Mouse (Mus musculus) midbrain, embryonic 11.5 days (tissue): ENCODE measurements around the gene Slc12a5. TPM values are rescaled to one million over a fixed set of nuclear protein-coding genes. Genes with fewer than 3 reads are reported as not detected.

ENCODE experiments used
- ATAC-seq: fragments of 200-750 bp; cut with Nextera tagmentation; 2 replicates; pipeline ENCODE4 v1.8.0; 2017; ENCODE audit warnings: moderate TSS enrichment, moderate library complexity; ENCODE audit not compliant: low FRiP score
- DNase-seq: peaks from one replicate; pipeline ENCODE4 v3.0.0; 2015; ENCODE audit warnings: low spot score; ENCODE audit errors: missing footprints
- H3K27ac ChIP-seq: fragments of 300-500 bp; sonication (generic); 2 replicates; pipeline ENCODE4 v1.5.1; 2014; ENCODE audit warnings: low read depth, low read length
- H3K27me3 ChIP-seq: fragments of 300-500 bp; sonication (generic); 2 replicates; pipeline ENCODE4 v1.6.1; 2014; ENCODE audit warnings: mild to moderate bottlenecking, low read length, moderate library complexity, mixed read lengths; ENCODE audit not compliant: control insufficient read depth, insufficient read depth
- H3K36me3 ChIP-seq: fragments of 300-500 bp; sonication (generic); 2 replicates; pipeline ENCODE4 v1.6.1; 2014; ENCODE audit warnings: mild to moderate bottlenecking, low read length, moderate library complexity, mixed read lengths; ENCODE audit not compliant: control insufficient read depth, insufficient read depth
- H3K4me1 ChIP-seq: fragments of 300-500 bp; sonication (generic); 2 replicates; pipeline ENCODE4 v1.6.1; 2014; ENCODE audit warnings: low read length; ENCODE audit not compliant: control insufficient read depth, insufficient read depth
- H3K4me2 ChIP-seq: fragments of 300-500 bp; sonication (generic); 2 replicates; pipeline ENCODE4 v1.6.1; 2014; ENCODE audit warnings: mild to moderate bottlenecking, moderate library complexity
- H3K4me3 ChIP-seq: fragments of 300-500 bp; sonication (generic); 2 replicates; pipeline ENCODE4 v1.5.1; 2014; ENCODE audit warnings: low read depth, low read length
- H3K9ac ChIP-seq: fragments of 300-500 bp; sonication (generic); 2 replicates; pipeline ENCODE4 v1.6.1; 2014; ENCODE audit warnings: low read length
- H3K9me3 ChIP-seq: fragments of 300-500 bp; sonication (generic); 2 replicates; pipeline ENCODE4 v1.6.1; 2016; ENCODE audit warnings: low read length; ENCODE audit not compliant: control insufficient read depth
- WGBS: fragments of 180-500 bp; shearing (Covaris S2); extraction: QIAGEN DNeasy Blood & Tissue Kit; methylation state at CpG from one replicate; pipeline ENCODE4 v1.1.7; 2014; 5-methylcytosine and 5-hydroxymethylcytosine counted together
- polyA plus RNA-seq: library from polyadenylated mRNA; unstranded; fragments of >200 nt; fragmentation: Nextera tagmentation; extraction: Ambion mirVana; gene quantifications from 2 replicates; pipeline ENCODE4 v1.2.1, GENCODE M21; 2014

Gene Slc12a5
- polyA plus RNA-seq, 1 experiment from 2014 or later, result 3.0 TPM

DNA sequence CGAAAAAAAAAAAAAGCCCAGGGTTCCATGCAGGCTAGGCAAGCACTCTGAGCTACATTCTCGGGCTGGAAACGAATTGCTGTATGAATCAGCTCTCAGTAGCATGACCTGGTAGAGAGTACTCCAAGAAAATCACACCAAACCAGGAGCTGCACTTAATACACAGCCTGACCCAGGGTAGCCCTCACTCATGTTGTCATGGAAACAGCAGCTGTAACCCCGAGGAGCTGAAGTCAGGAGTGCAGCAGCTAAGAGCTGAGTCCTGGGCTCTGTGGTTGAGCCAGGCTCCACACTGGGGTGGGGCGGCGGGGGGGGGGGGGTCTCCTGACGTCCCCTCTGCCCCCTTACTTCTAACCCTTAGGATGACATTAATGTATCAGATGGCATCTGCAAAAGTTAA, 38.6 kb upstream of the Slc12a5 start:
- Histone ChIP-seq H3K4me1 (peaks cover 5% of the 10 kb centered on the region), H3K9me3 (no peaks in the 10 kb centered on the region), H3K4me3 (no peak overlapping the region), H3K27me3 (no peaks in the 10 kb centered on the region), H3K27ac (no peak overlapping the region), H3K9ac (no peak overlapping the region; the same call in 1 of the 2 replicates), H3K36me3 (peaks cover 4% of the 10 kb centered on the region; the same call in 1 of the 2 replicates), H3K4me2 (no peak overlapping the region)
- WGBS, result 65% methylated on average over 7 of the region's 7 CpGs
- ATAC-seq (0 out of 2 replicates have a peak, but pooled peaks have one; percentile 55), DNase-seq (no peak)

DNA sequence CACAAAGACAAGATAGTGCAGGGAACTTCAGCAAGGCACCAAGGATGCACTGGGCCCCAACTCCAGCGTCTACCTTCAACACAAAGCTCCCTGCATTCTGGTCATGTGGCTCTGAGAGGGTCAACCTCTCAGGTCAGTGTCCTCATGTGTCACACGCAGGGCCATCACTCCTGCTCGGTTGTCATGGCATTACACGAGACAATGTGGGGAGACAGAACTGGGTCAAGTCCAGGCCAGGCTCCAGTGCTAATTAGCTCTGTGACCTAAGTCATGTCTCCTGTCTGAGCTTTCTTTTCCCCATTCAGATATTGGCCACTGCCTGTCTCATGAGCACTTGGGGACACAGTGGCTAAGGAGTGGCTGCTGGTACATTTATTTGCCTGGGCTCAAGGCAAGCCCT, 37.3 kb upstream of the Slc12a5 start:
- Histone ChIP-seq H3K4me2 (no peak overlapping the region), H3K4me3 (no peak overlapping the region), H3K27me3 (no peaks in the 10 kb centered on the region), H3K36me3 (peaks cover 4% of the 10 kb centered on the region; the same call in 1 of the 2 replicates), H3K9me3 (no peaks in the 10 kb centered on the region), H3K4me1 (peaks cover 5% of the 10 kb centered on the region), H3K27ac (no peak overlapping the region), H3K9ac (no peak overlapping the region)
- WGBS, result 65% methylated on average over 4 of the region's 4 CpGs
- ATAC-seq, result no peak
- no peak for DNase-seq

DNA sequence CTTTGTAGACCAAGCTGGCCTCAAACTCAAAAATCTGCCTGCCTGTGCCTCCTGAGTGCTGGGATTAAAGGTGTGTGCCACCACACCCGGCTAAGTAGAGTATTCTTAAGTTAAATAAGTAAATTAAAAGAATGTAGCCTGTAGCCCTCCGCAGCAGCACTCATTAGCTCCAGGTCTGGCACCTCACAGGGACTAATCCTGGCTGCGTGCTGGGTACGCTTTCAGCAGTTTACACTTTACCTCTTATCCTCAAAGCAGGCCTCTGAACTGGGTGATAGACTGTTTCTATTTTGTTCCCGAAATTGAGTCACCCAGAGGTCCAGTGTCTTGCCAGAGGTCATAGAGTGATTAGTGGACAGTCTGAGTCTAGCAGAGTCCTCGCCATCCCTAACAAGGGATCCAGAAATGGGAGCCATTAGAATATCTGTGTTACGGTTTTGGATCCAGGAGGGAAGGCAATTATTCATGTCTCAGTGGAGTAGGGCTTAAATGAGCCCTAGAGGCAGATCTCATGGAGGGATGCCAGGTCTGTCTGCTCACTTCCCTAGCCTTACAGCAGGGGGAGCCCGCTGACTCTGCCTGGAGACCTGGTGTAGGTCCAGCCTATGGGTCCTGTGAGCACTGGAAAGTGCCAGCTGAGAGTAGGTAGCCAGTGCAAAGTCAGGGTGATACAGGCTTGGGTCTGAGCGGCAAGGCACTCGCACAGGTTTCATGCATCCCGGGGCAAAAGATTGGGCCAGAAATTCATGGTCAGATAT, 36.3 kb upstream of the Slc12a5 start:
- Histone ChIP-seq H3K27ac (no peak overlapping the region), H3K9ac (no peak overlapping the region), H3K4me3 (no peak overlapping the region), H3K36me3 (peaks cover 4% of the 10 kb centered on the region; the same call in 1 of the 2 replicates), H3K27me3 (no peaks in the 10 kb centered on the region), H3K4me2 (no peak overlapping the region), H3K4me1 (peaks cover 5% of the 10 kb centered on the region), H3K9me3 (no peaks in the 10 kb centered on the region)
- peak; percentile 68 for ATAC-seq
- peak; percentile 93 for DNase-seq
- 39% methylated on average over 11 of the region's 11 CpGs for WGBS

DNA sequence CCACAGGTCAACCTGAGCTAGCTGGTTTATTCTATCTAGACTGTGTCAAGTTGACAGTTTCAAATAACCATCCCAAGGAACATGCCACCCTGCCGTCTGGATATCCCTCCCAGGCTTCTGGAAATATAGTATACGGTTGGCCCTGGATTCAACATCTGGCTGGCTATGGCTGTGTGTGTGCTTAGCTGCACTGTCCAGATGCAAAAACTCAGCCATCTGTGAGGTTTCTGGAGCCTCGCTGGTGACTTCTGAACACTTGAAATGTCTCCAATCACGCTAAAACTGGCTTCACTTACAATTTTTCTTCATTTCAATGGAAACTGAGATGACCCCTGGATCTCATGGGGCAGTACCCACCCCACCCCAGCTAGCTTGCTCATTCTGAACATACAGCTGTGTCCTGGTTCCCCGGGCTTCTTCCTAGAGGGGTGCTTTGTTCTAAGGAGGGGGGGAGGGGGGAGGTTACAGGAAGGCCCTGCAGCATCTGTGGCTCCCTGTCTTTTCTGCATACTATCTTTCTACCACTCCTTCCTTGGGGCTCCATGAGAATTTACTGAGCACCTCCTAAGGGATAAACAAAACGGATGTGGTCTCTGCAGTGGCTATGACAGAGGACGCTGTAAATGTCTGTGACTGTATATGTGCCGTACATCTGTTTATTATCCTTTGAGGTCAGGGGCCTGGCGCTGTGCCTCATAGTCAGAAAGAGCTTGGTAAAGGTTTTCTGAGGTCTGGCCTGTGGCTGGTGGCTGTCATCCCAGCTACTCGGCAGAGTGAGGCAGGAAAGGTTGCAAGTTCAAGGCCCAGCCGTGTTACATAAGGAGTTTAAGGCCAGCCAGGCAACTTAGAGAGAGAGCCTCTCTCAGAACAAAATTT, 29.7 kb upstream of the Slc12a5 start:
- Histone ChIP-seq H3K4me2 (no peak overlapping the region), H3K9me3 (no peaks in the 10 kb centered on the region), H3K36me3 (no peaks in the 10 kb centered on the region), H3K27me3 (no peaks in the 10 kb centered on the region; the same call in 1 of the 2 replicates), H3K27ac (no peak overlapping the region), H3K4me1 (no peaks in the 10 kb centered on the region), H3K9ac (no peak overlapping the region), H3K4me3 (no peak overlapping the region)
- DNase-seq, result no peak
- no peak for ATAC-seq
- WGBS, result 66% methylated on average over 11 of the region's 11 CpGs

DNA sequence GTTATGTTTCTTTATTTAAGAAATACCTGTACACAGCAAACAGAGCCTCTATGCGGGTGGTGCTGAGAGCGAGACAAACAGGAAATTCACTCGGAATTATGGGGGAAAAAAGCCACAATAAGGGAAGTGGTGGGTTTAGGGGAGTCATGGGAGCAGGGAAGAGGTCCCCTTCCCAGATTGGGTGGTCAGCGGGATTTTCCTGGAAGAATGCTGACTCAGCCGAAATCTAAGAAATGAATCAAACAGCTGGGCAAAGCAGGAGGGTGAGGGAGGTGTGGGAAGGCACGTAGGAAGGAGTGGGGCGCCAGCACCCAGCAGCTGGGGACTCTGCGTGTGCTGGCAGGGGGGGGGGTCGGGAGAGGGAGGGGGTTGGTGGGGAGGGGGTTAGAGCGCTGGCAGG, 27.1 kb upstream of the Slc12a5 start:
- no peaks in the 10 kb centered on the region for H3K36me3 ChIP-seq
- H3K4me2 ChIP-seq, result no peak overlapping the region
- peaks cover 3% of the 10 kb centered on the region; the same call in 1 of the 2 replicates for H3K4me1 ChIP-seq
- no peak for ATAC-seq
- no peak for DNase-seq
- no peaks in the 10 kb centered on the region for H3K9me3 ChIP-seq
- H3K27ac ChIP-seq, result no peak overlapping the region
- peaks cover 9% of the 10 kb centered on the region for H3K27me3 ChIP-seq
- 55% methylated on average over 9 of the region's 10 CpGs for WGBS
- H3K4me3 ChIP-seq, result no peak overlapping the region
- H3K9ac ChIP-seq, result no peak overlapping the region

DNA sequence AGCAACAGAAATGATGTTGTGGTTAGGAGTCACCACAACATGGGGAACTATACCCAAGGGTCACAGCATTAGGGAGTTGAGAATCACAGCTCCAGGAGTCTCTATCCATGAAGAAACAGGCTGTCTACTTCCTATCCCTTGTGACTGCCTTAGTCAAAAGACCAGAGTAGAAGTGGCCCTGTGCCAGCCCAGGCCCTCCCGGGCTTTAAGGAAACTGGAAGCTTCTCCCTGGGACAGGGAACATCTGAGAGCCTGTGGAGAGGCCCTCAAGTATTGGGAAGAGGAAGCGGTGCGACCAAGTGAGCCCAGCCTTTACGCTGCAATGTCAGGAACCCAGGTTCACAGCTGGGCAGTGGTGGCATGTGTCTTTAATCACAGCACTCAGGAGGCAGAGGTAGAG, 24.6 kb upstream of the Slc12a5 start:
- H3K4me2 ChIP-seq, result no peak overlapping the region
- peaks cover 24% of the 10 kb centered on the region for H3K27me3 ChIP-seq
- WGBS, result 81% methylated on average over 4 of the region's 4 CpGs
- H3K36me3 ChIP-seq, result no peaks in the 10 kb centered on the region
- H3K9me3 ChIP-seq, result no peaks in the 10 kb centered on the region
- no peak overlapping the region for H3K27ac ChIP-seq
- H3K9ac ChIP-seq, result no peak overlapping the region
- H3K4me3 ChIP-seq, result no peak overlapping the region
- no peak for DNase-seq
- ATAC-seq, result no peak
- H3K4me1 ChIP-seq, result peaks cover 15% of the 10 kb centered on the region

DNA sequence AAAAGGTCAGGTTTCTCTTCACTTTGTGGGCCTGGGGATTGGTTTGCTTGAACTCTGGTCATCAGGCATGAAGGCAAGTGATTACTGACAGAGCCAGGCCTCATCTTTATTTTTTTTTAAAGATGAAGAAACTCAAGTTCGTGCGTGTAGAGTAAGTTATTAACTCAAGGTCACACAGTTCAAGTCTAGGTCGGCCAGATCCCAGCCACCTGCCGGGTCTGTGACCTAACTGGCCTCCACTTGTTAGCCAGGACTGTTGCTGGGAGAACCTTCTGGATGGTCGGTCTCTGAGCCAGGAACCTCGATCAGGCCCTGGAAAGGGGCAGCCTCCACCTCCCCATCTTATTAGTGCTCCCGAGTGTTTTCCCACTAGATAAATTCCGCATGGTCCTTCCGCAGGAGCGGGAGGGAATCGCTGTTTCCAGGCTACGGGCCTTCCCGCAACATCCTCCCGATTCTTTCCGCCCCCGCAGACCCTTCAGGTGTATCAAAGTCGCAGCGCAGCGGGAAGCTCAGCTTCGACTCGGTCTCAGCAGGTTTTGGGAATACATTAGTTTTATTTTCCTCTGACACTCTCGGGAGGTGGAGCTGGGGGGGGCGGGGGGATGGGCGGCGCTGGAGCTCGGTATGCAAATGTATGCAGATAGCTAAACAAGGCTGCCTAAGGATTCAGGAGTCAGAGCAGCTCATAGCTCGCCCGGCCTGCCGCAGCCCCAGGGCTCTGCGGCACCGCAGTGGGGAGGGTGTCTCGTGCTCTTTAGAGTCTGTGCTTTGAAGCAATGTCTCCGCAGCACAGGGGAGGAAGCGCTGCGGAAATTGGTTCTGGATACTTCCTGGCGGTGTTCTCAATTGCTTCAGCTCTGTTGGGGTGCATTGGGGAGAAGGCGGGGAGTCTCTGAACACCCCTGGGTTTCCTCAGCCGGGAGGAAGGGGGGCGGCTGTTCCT, 22.2 kb upstream of the Slc12a5 start:
- peaks cover 18% of the 10 kb centered on the region for H3K4me1 ChIP-seq
- peak; percentile 81 for ATAC-seq
- 4% methylated on average over 39 of the region's 39 CpGs for WGBS

DNA sequence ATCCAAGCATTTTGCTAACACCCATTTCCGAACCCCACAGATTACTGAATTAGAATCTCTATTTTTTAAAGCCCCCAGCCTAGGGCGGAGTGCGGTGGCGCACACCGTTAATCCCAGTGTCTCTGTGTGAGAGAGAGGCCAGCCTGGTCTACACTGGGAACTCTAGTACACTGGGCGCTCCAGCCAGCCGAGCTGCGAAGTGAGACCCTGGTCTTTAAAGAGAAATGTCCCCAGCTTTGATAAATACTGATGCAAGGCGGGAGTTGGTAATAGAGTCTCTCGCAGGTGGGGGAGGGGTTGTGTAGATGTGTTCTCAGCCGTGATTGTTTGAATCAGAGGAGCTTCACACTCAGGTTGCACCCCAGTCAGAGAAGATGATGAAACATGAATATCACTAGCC, 21.5 kb upstream of the Slc12a5 start:
- Histone ChIP-seq H3K36me3 (no peaks in the 10 kb centered on the region), H3K4me1 (peaks cover 18% of the 10 kb centered on the region), H3K9me3 (no peaks in the 10 kb centered on the region), H3K4me2 (peak overlapping the region; percentile 53), H3K27me3 (peaks cover 24% of the 10 kb centered on the region), H3K4me3 (peak overlapping the region; percentile 11; the same call in 1 of the 2 replicates), H3K9ac (peak overlapping the region; percentile 1; the same call in 1 of the 2 replicates), H3K27ac (no peak overlapping the region)
- DNase-seq, result peak; percentile 91
- peak; percentile 62; the same call in 1 of the 2 replicates for ATAC-seq
- 3% methylated on average over 11 of the region's 11 CpGs for WGBS

More for the DNA sequence above, 22.2 kb upstream of the Slc12a5 start:
- H3K4me3 ChIP-seq, result peak overlapping the region; percentile 11
- H3K9ac ChIP-seq, result peak overlapping the region; percentile 6; the same call in 1 of the 2 replicates
- no peaks in the 10 kb centered on the region for H3K9me3 ChIP-seq
- peaks cover 24% of the 10 kb centered on the region for H3K27me3 ChIP-seq
- no peaks in the 10 kb centered on the region for H3K36me3 ChIP-seq
- peak; percentile 93 for DNase-seq
- peak overlapping the region; percentile 53 for H3K4me2 ChIP-seq
- H3K27ac ChIP-seq, result no peak overlapping the region
